Mouse (Mus musculus): ENCODE results near the gene Smim27.

GRCm38 (mm10) chr4:40220437-40220836, 48.9 kb upstream of the Smim27 start:
- TF ChIP-seq POLR2A (IDR thresholded peaks at IDR 0.05; ENCODE audit: insufficient read length, low read depth) (no peak), POLR2AphosphoS2 (IDR thresholded peaks at IDR 0.05; ENCODE audit: insufficient read length, low read depth) (no peak), MYOG (IDR thresholded peaks at IDR 0.05; ENCODE audit: control insufficient read depth in 1 of 3, insufficient read depth in 1 of 3, insufficient read length in 2 of 3, low read depth in 2 of 3) (no peak), TCF3 (IDR thresholded peaks at IDR 0.05; ENCODE audit: insufficient read length, low read depth) (no peak), MAX (IDR thresholded peaks at IDR 0.05; ENCODE audit: low read depth) (no peak), TCF12 (IDR thresholded peaks at IDR 0.05; ENCODE audit: insufficient read depth, poor library complexity, severe bottlenecking) (no peak), E2F4 (IDR thresholded peaks at IDR 0.05; ENCODE audit: insufficient read depth) (no peak), USF1 (IDR thresholded peaks at IDR 0.05; ENCODE audit: low read depth) (no peak)
